Mouse (Mus musculus): ENCODE results near the gene Plagl2. TPM values are rescaled to one million over a fixed set of nuclear protein-coding genes. Genes with fewer than 3 reads are reported as not detected.

Gene Plagl2
- polyA plus RNA-seq, 1 experiment from 2014 or later = 53.5 TPM

DNA sequence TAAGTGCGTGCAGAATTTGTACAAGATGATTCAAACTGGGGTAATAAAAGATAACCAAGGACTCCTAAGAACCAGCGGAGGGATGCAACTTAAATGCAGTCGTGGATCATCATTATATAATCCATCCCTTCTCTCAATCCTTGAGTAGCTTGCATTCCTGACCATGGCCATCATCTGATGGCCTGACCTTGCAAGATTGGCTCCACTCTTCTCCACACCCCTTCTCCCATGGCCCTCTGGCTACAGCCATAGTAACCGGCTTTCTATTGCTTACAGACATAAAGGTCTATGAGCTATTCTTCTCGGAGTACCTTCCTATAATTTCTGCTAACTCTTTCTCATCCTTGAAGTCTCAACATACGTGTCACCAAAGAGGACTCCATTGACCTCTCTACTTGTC, 930 bp upstream of the Plagl2 start:
- Histone ChIP-seq H3K27me3 (replicated peaks; ENCODE audit: control insufficient read depth, insufficient read depth, low read length) (no peaks in the 10 kb centered on the region), H3K9me3 (ENCODE audit: control insufficient read depth, low read length) (no peaks in the 10 kb centered on the region), H3K4me1 (ENCODE audit: control insufficient read depth, insufficient read depth, low read length) (peaks cover 22% of the 10 kb centered on the region), H3K36me3 (ENCODE audit: control insufficient read depth, insufficient read depth, low read length) (no peaks in the 10 kb centered on the region), H3K4me2 (ENCODE audit: low read depth, low read length) (peak overlapping the region; percentile 59), H3K4me3 (ENCODE audit: low read length) (peak overlapping the region; percentile 88), H3K9ac (ENCODE audit: low read depth, low read length) (peak overlapping the region; percentile 99), H3K27ac (ENCODE audit: low read length) (peak overlapping the region; percentile 98)
- WGBS = 46% methylated on average over 6 of the region's 6 CpGs
- no peak for ATAC-seq

- Histone ChIP-seq H3K9ac (ENCODE audit: low read depth, low read length) (peak overlapping the region; percentile 99), H3K27me3 (replicated peaks; ENCODE audit: control insufficient read depth, insufficient read depth, low read length) (no peaks in the 10 kb centered on the region), H3K9me3 (ENCODE audit: control insufficient read depth, low read length) (no peaks in the 10 kb centered on the region), H3K4me2 (ENCODE audit: low read depth, low read length) (peak overlapping the region; percentile 66), H3K4me3 (ENCODE audit: low read length) (peak overlapping the region; percentile 88), H3K36me3 (ENCODE audit: control insufficient read depth, insufficient read depth, low read length) (no peaks in the 10 kb centered on the region), H3K4me1 (ENCODE audit: control insufficient read depth, insufficient read depth, low read length) (peaks cover 28% of the 10 kb centered on the region), H3K27ac (ENCODE audit: low read length) (peak overlapping the region; percentile 98)
- WGBS = under 1% methylated on average over 25 of the region's 33 CpGs
- ATAC-seq = peak; percentile 67
Observed at GRCm38 (mm10) chr2:153240701-153241235, 458 bp downstream of the Plagl2 start.

DNA sequence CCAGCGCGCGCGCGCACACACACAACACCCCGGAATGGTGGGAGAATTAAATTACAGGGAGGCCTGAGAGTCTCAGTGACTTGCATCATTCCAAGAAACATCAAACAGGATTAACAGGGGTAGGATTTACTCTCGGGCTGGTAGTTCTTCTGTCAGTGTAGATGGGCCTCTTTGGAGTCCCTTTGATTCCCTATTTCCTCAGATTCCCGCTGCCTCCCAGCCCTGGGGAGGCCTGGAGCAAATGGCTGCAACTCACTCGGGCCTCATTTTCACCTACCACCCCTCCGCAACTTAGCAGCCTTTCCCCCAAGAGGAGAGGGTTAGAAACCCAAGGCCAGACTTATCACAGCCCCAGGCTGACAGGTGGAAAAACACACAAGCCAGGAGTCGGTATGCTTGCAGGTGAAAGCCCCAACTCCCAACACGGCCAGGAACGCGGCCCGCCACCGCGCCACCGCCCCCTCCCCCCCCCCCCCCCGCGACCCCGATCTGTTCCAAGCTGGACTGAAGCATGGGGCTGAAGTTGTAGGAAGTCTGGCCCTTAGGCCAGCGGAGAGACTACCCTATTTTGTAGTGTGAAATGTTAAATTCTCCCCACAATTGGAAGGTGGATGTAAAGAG, 1.3 kb downstream of the Plagl2 start:
- 5% methylated on average over 19 of the region's 22 CpGs for WGBS
- Histone ChIP-seq H3K4me2 (ENCODE audit: low read depth, low read length) (peak overlapping the region; percentile 66), H3K27me3 (replicated peaks; ENCODE audit: control insufficient read depth, insufficient read depth, low read length) (no peaks in the 10 kb centered on the region), H3K4me3 (ENCODE audit: low read length) (peak overlapping the region; percentile 88), H3K9ac (ENCODE audit: low read depth, low read length) (peak overlapping the region; percentile 99), H3K36me3 (ENCODE audit: control insufficient read depth, insufficient read depth, low read length) (peaks cover 6% of the 10 kb centered on the region), H3K4me1 (ENCODE audit: control insufficient read depth, insufficient read depth, low read length) (peaks cover 30% of the 10 kb centered on the region), H3K27ac (ENCODE audit: low read length) (peak overlapping the region; percentile 98), H3K9me3 (ENCODE audit: control insufficient read depth, low read length) (no peaks in the 10 kb centered on the region)
- no peak for ATAC-seq

DNA sequence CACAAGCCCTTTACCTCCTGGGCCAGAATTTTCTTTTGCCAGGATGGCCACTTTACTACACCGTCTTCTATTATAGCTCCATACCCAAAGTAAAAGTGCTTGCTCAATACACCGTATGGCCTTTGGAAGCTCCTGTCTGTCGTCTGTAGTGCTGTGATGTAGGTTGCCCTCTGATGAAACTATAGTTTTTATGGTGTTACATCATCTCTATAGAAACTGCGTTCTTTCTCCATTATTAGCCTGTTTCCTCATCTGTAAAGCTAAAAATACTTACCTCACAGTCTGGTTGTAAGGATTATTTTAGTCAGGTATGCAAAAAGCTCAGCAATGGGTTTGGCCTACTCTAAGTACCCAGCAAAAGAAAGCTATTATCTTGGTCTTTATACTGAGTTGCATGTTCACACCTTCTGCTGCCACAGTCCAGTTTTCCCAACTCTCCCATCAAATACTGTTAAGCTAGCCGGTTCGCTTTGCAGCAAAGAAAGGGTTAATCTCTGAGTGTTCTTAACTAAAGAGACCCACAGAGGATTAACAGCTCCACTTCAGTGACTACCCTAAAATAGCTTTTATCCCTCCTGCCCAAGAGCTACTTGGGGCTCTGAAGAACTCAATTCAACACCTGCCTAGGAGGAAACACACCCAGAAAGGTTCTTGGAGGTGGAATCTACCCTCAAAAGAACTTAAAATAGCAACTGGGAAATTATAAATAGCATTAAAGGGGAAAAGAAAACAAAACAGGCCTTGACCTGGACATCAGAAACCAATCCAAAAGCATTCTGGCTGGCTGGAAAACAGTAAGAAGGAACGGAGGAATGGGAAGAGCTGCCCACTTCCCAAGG, 2.0 kb downstream of the Plagl2 start:
- Histone ChIP-seq H3K9ac (ENCODE audit: low read depth, low read length) (peak overlapping the region; percentile 99), H3K36me3 (ENCODE audit: control insufficient read depth, insufficient read depth, low read length) (peaks cover 10% of the 10 kb centered on the region), H3K4me3 (ENCODE audit: low read length) (peak overlapping the region; percentile 88), H3K9me3 (ENCODE audit: control insufficient read depth, low read length) (no peaks in the 10 kb centered on the region), H3K4me1 (ENCODE audit: control insufficient read depth, insufficient read depth, low read length) (peaks cover 30% of the 10 kb centered on the region), H3K27me3 (replicated peaks; ENCODE audit: control insufficient read depth, insufficient read depth, low read length) (no peaks in the 10 kb centered on the region), H3K4me2 (ENCODE audit: low read depth, low read length) (peak overlapping the region; percentile 66), H3K27ac (ENCODE audit: low read length) (peak overlapping the region; percentile 98)
- 50% methylated on average over 7 of the region's 7 CpGs for WGBS
- ATAC-seq = no peak

DNA sequence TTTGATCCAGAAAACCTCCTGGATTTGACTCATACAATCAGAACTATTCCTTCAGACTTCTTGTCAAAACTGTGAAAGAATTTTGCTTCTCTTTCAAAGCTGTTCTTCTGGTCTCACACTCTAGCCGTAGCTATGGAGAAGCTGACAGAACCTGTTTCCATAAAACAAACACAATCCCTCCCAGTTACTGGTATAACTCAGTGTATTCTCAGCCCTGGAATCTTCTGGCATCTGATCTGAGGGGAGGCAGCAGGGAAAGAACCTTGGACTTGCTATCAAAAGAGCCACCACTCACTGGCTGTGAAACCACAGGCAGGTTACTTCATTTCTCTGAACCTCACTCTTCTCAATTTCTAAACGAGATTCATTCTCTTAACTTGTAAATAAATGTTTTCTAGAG, 2.8 kb downstream of the Plagl2 start:
- Histone ChIP-seq H3K4me2 (ENCODE audit: low read depth, low read length) (peak overlapping the region; percentile 66), H3K36me3 (ENCODE audit: control insufficient read depth, insufficient read depth, low read length) (peaks cover 10% of the 10 kb centered on the region), H3K27me3 (replicated peaks; ENCODE audit: control insufficient read depth, insufficient read depth, low read length) (no peaks in the 10 kb centered on the region), H3K4me1 (ENCODE audit: control insufficient read depth, insufficient read depth, low read length) (peaks cover 27% of the 10 kb centered on the region), H3K9ac (ENCODE audit: low read depth, low read length) (peak overlapping the region; percentile 99), H3K9me3 (ENCODE audit: control insufficient read depth, low read length) (no peaks in the 10 kb centered on the region), H3K27ac (ENCODE audit: low read length) (peak overlapping the region; percentile 98), H3K4me3 (ENCODE audit: low read length) (peak overlapping the region; percentile 88)
- no peak for ATAC-seq
- WGBS = 52% methylated on average over 2 of the region's 2 CpGs

- Histone ChIP-seq H3K4me3 (ENCODE audit: low read length) (peak overlapping the region; percentile 88), H3K9ac (ENCODE audit: low read depth, low read length) (peak overlapping the region; percentile 99), H3K36me3 (ENCODE audit: control insufficient read depth, insufficient read depth, low read length) (peaks cover 10% of the 10 kb centered on the region), H3K4me2 (ENCODE audit: low read depth, low read length) (peak overlapping the region; percentile 66), H3K9me3 (ENCODE audit: control insufficient read depth, low read length) (no peaks in the 10 kb centered on the region), H3K27me3 (replicated peaks; ENCODE audit: control insufficient read depth, insufficient read depth, low read length) (no peaks in the 10 kb centered on the region), H3K4me1 (ENCODE audit: control insufficient read depth, insufficient read depth, low read length) (peaks cover 26% of the 10 kb centered on the region), H3K27ac (ENCODE audit: low read length) (peak overlapping the region; percentile 98)
- ATAC-seq = no peak
- 61% methylated on average over 4 of the region's 4 CpGs for WGBS
Observed at GRCm38 (mm10) chr2:153237891-153238290, 3.3 kb downstream of the Plagl2 start.

DNA sequence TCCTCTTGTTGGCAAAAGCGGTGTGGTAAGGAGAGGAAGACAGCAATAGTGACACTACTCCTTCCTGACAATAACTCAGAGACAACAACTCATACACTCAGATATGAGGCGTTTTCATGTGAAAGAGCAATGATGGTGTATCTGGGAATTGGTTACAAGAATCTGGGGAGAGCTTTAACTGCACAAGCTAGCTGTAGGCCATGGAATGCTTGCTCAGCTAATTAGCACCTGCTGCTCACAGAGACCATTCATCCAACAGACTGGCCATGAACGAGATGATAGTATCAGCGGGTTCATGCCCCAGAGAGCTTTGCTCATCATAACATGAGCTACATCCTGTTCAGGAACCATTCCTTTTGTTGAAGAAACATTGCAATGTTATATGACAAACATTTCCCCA, 4.0 kb downstream of the Plagl2 start:
- peak overlapping the region; percentile 66 for H3K4me2 ChIP-seq (ENCODE audit: low read depth, low read length)
- WGBS = 64% methylated on average over 4 of the region's 4 CpGs
- 0 out of 2 replicates have a peak overlapping the region, but pooled peaks have one; percentile 99 for H3K9ac ChIP-seq (ENCODE audit: low read depth, low read length)
- no peaks in the 10 kb centered on the region for H3K27me3 ChIP-seq (replicated peaks; ENCODE audit: control insufficient read depth, insufficient read depth, low read length)
- H3K27ac ChIP-seq (ENCODE audit: low read length) = peak overlapping the region; percentile 98; the same call in 1 of the 2 replicates
- peaks cover 14% of the 10 kb centered on the region for H3K36me3 ChIP-seq (ENCODE audit: control insufficient read depth, insufficient read depth, low read length)
- no peak for ATAC-seq
- peaks cover 22% of the 10 kb centered on the region for H3K4me1 ChIP-seq (ENCODE audit: control insufficient read depth, insufficient read depth, low read length)
- peak overlapping the region; percentile 88 for H3K4me3 ChIP-seq (ENCODE audit: low read length)
- H3K9me3 ChIP-seq (ENCODE audit: control insufficient read depth, low read length) = no peaks in the 10 kb centered on the region

DNA sequence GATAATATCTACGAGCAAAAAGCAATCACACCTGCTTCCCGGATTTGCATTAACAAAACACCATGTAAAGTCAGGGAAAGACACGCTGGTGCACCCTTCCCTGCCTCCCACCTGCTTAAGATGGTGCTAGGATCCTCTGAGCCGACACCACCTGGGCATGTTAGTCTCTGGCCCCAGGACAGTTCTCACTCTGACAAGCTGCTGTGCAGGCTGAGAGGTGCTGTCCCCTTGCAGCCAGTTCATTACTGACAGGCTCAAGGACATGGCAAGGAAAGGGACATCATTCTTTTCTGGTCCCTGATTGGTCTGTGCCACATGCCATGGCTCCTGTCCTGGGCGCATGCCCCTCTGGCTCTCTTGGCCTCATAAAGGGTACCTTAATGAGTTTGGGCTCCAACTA, 12.7 kb downstream of the Plagl2 start:
- Histone ChIP-seq H3K36me3 (ENCODE audit: control insufficient read depth, insufficient read depth, low read length) (peaks cover 30% of the 10 kb centered on the region), H3K4me3 (ENCODE audit: low read length) (no peak overlapping the region), H3K27me3 (replicated peaks; ENCODE audit: control insufficient read depth, insufficient read depth, low read length) (no peaks in the 10 kb centered on the region), H3K9ac (ENCODE audit: low read depth, low read length) (no peak overlapping the region), H3K27ac (ENCODE audit: low read length) (peak overlapping the region; percentile 0; the same call in 1 of the 2 replicates), H3K9me3 (ENCODE audit: control insufficient read depth, low read length) (no peaks in the 10 kb centered on the region), H3K4me2 (ENCODE audit: low read depth, low read length) (no peak overlapping the region), H3K4me1 (ENCODE audit: control insufficient read depth, insufficient read depth, low read length) (peaks cover 20% of the 10 kb centered on the region)
- 80% methylated on average over 5 of the region's 5 CpGs for WGBS
- no peak for ATAC-seq

GRCm38 (mm10) chr2:153227959-153228358, 13.3 kb downstream of the Plagl2 start:
- peaks cover 30% of the 10 kb centered on the region for H3K36me3 ChIP-seq (ENCODE audit: control insufficient read depth, insufficient read depth, low read length)
- WGBS = 90% methylated on average over 4 of the region's 4 CpGs
- no peaks in the 10 kb centered on the region for H3K9me3 ChIP-seq (ENCODE audit: control insufficient read depth, low read length)
- peaks cover 20% of the 10 kb centered on the region for H3K4me1 ChIP-seq (ENCODE audit: control insufficient read depth, insufficient read depth, low read length)
- ATAC-seq = peak; percentile 9; the same call in 1 of the 2 replicates
- H3K27me3 ChIP-seq (replicated peaks; ENCODE audit: control insufficient read depth, insufficient read depth, low read length) = no peaks in the 10 kb centered on the region
- H3K9ac ChIP-seq (ENCODE audit: low read depth, low read length) = no peak overlapping the region
- H3K4me3 ChIP-seq (ENCODE audit: low read length) = no peak overlapping the region
- H3K4me2 ChIP-seq (ENCODE audit: low read depth, low read length) = no peak overlapping the region
- no peak overlapping the region for H3K27ac ChIP-seq (ENCODE audit: low read length)
